Mouse (Mus musculus) MEL (cell line): ENCODE results near the gene Mettl4. TPM values are rescaled to one million over a fixed set of nuclear protein-coding genes. Genes with fewer than 3 reads are reported as not detected.

Source experiments
- DNase-seq: peaks from one replicate; pipeline ENCODE4 v3.0.0; 2011; ENCODE audit warnings: low read depth, low spot score
- H3K27ac ChIP-seq: 2 replicates; pipeline ENCODE4 v1.5.1; 2012; ENCODE audit warnings: low read depth, mild to moderate bottlenecking, control low read depth, low read length, moderate library complexity; ENCODE audit not compliant: control insufficient read depth
- H3K27me3 ChIP-seq, 2 experiments: fragments of 150-350 bp in 1 of 2; sonication (generic) in 1 of 2; 2 replicates each; pipeline ENCODE4 v1.6.1; 2012; ENCODE audit warnings: low read length in 2 of 2, mild to moderate bottlenecking in 2 of 2, improper control_type of control experiment in 1 of 2, moderate library complexity in 1 of 2; ENCODE audit not compliant: insufficient read depth in 2 of 2, control insufficient read depth in 1 of 2
- H3K36me3 ChIP-seq, 2 experiments: 2 replicates each; pipeline ENCODE4 v1.6.1; 2012 to 2014; ENCODE audit warnings: low read length in 2 of 2, improper control_type of control experiment in 1 of 2, inconsistent platforms in 1 of 2, mild to moderate bottlenecking in 1 of 2; ENCODE audit not compliant: insufficient read depth in 2 of 2, control insufficient read depth in 1 of 2
- H3K4me1 ChIP-seq, 2 experiments: fragments of 150-350 bp in 1 of 2; sonication (generic) in 1 of 2; 2 replicates each; pipeline ENCODE4 v1.6.1; 2012; ENCODE audit warnings: low read length in 2 of 2, improper control_type of control experiment in 1 of 2, mild to moderate bottlenecking in 1 of 2; ENCODE audit not compliant: insufficient read depth in 2 of 2, control insufficient read depth in 1 of 2
- H3K4me3 ChIP-seq, 2 experiments: fragments of 150-350 bp in 1 of 2; sonication (generic) in 1 of 2; 2 replicates each; pipeline ENCODE4 v1.5.1; 2012; ENCODE audit warnings: low read depth in 2 of 2, low read length in 2 of 2, mild to moderate bottlenecking in 2 of 2, moderate library complexity in 2 of 2, control low read depth in 1 of 2, improper control_type of control experiment in 1 of 2; ENCODE audit not compliant: control insufficient read depth in 1 of 2, insufficient read depth in 1 of 2
- H3K79me2 ChIP-seq: 2 replicates; pipeline ENCODE4 v1.6.1; 2012; ENCODE audit warnings: mild to moderate bottlenecking, low read length, moderate library complexity; ENCODE audit not compliant: control insufficient read depth, poor library complexity, insufficient read depth
- H3K9ac ChIP-seq: 2 replicates; pipeline ENCODE4 v1.6.1; 2012; ENCODE audit warnings: low read depth, mild to moderate bottlenecking, control low read depth, low read length, moderate library complexity; ENCODE audit not compliant: control insufficient read depth, poor library complexity, severe bottlenecking
- H3K9me3 ChIP-seq: fragments of 150-350 bp; sonication (generic); replicated peaks from 2 replicates; pipeline ENCODE4 v1.6.1; 2012; ENCODE audit warnings: mild to moderate bottlenecking, low read length, improper control_type of control experiment, moderate library complexity; ENCODE audit not compliant: insufficient read depth
- JUND ChIP-seq: IDR thresholded peaks from 2 replicates; pipeline ENCODE4 v1.6.1; 2011; ENCODE audit warnings: low read depth, mild to moderate bottlenecking, improper control_type of control experiment, low read length
- MEF2A ChIP-seq: IDR thresholded peaks from 2 replicates; pipeline ENCODE4 v1.6.1; 2014; ENCODE audit warnings: low read depth, mild to moderate bottlenecking, inconsistent platforms, low read length, improper control_type of control experiment; ENCODE audit not compliant: poor library complexity, insufficient replicate concordance, severe bottlenecking; ENCODE audit errors: extremely low read depth
- TAL1 ChIP-seq: IDR thresholded peaks from 2 replicates; pipeline ENCODE4 v1.6.1; 2012; ENCODE audit warnings: mild to moderate bottlenecking, inconsistent platforms, low read length, moderate library complexity, mixed read lengths
- TCF12 ChIP-seq: IDR thresholded peaks from 2 replicates; pipeline ENCODE4 v1.6.1; 2014; ENCODE audit warnings: low read depth, mild to moderate bottlenecking, inconsistent platforms, low read length, improper control_type of control experiment, moderate library complexity
- USF2 ChIP-seq, 2 experiments: IDR thresholded peaks; 2 replicates each; pipeline ENCODE4 v1.6.1; 2011 to 2012; ENCODE audit warnings: improper control_type of control experiment in 2 of 2, low read length in 2 of 2, borderline replicate concordance in 1 of 2, inconsistent platforms in 1 of 2, low read depth in 1 of 2, mild to moderate bottlenecking in 1 of 2; ENCODE audit not compliant: insufficient read depth in 1 of 2
- ZMIZ1 ChIP-seq: IDR thresholded peaks from 2 replicates; pipeline ENCODE4 v1.6.1; 2012; ENCODE audit warnings: low read depth, mild to moderate bottlenecking, inconsistent platforms, low read length, improper control_type of control experiment, moderate library complexity
- polyA plus RNA-seq, 2 experiments: library from polyadenylated mRNA; stranded (reverse) in 1 of 2; unstranded in 1 of 2; fragments of >175 nt in 1 of 2; fragments of >200 nt in 1 of 2; gene quantifications; 2 replicates each; pipeline versions ENCODE4 v1.2.1 to v1.2.4; 2012; ENCODE audit warnings: low replicate concordance in 2 of 2, low read depth in 1 of 2; ENCODE audit not compliant: insufficient read length in 2 of 2, insufficient read depth in 1 of 2, missing spikeins in 1 of 2
- total RNA-seq: library from RNA; depleted of rRNA; stranded (reverse); fragments of 300-350 nt; gene quantifications from 2 replicates; pipeline ENCODE4 v1.2.3, GENCODE M21; 2012

Gene Mettl4
- total and polyA plus RNA-seq, 3 experiments: 13.4 to 19.6 TPM; not detected in 1

DNA sequence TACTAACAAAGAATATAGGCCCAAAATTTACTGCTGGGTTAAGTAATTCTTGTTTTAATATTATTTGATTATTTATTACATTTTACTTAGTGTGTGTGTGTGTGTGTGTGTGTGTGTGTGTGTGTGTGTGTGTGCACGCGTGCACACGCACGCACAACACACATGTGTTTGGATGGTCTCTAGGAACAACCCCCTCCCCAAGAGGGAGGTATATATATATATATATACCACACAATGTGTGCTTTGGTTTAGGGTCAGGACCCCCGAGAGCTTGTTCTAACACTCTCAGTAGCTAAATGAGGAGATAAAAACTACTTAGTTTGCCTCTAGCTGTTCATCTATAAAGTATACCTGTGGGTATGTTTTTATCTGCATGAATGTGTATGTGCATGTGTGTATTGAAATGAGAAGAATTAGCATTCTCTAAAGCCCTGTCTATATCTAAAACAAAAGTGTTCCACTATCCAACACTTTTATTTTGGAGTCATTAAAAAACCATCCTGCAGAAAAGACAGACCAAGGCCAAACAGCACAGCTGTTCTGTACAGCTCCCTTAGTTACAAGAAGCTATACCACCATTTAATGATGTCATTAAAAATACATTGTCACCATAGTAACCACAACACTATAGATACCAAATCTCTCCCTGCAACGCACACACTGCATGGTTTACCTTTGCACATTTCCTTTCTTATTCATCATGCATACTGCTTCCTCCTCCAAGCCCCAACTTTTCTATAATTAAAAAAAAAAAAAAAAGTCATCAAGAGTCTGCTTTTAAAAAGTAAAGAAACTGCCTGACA, 76.1 kb downstream of the Mettl4 start:
- DNase-seq: no peak
- no peaks in the 10 kb centered on the region for H3K4me1 ChIP-seq
- no peaks in the 10 kb centered on the region for H3K27me3 ChIP-seq
- no peak for TF ChIP-seq USF2 (IDR thresholded peaks at IDR 0.05; ENCODE audit: borderline replicate concordance in 1 of 2, insufficient read depth in 1 of 2, low read depth in 1 of 2, low read length in 2 of 2)
- TF ChIP-seq JUND: no peak
- TF ChIP-seq TCF12: no peak
- no peak for TF ChIP-seq TAL1
- TF ChIP-seq ZMIZ1: no peak
- no peak for TF ChIP-seq MEF2A
- TF ChIP-seq, all 39 proteins: peak for 0
- no peaks in the 10 kb centered on the region for H3K79me2 ChIP-seq
- no peaks in the 10 kb centered on the region for H3K36me3 ChIP-seq
- H3K27ac ChIP-seq: no peak overlapping the region
- no peak overlapping the region for H3K9ac ChIP-seq
- no peak overlapping the region for H3K4me3 ChIP-seq
- H3K9me3 ChIP-seq: no peaks in the 10 kb centered on the region
